Mouse (Mus musculus) yolk sac, embryonic 10.5 days (tissue): Measurements from ENCODE around the gene Dzip1.

ENCODE experiments used
- DNase-seq: peaks from one replicate; pipeline ENCODE4 v3.0.0-alpha.2; 2017; ENCODE audit warnings: low spot score

Gene Dzip1

DNA sequence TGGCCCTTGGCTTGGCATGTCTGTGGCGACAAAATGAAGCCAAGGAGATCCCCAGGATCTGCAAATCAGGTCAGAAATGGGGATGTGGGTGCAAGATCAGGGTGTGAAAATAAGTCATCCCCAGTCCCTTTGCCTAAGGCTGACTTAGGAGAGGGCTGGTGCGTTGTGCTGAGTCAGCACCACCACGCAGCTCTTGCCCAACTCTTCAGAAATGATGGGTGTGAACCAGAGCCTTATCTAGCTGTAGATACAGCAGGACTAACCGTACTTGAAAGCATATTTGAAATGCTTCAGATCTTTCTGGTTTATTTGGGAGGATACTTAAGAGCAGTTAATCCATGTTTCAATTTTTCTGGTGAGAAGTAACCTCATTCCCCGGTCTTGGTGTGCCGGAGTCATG is 55.5 kb downstream of the Dzip1 start:
- no peak for DNase-seq

- no peak for DNase-seq
Observed at GRCm38 (mm10) chr14:118868102-118868724, 57.0 kb downstream of the Dzip1 start.

- peak; percentile 20 for DNase-seq
Observed at GRCm38 (mm10) chr14:118867366-118867765, 57.9 kb downstream of the Dzip1 start.

DNA sequence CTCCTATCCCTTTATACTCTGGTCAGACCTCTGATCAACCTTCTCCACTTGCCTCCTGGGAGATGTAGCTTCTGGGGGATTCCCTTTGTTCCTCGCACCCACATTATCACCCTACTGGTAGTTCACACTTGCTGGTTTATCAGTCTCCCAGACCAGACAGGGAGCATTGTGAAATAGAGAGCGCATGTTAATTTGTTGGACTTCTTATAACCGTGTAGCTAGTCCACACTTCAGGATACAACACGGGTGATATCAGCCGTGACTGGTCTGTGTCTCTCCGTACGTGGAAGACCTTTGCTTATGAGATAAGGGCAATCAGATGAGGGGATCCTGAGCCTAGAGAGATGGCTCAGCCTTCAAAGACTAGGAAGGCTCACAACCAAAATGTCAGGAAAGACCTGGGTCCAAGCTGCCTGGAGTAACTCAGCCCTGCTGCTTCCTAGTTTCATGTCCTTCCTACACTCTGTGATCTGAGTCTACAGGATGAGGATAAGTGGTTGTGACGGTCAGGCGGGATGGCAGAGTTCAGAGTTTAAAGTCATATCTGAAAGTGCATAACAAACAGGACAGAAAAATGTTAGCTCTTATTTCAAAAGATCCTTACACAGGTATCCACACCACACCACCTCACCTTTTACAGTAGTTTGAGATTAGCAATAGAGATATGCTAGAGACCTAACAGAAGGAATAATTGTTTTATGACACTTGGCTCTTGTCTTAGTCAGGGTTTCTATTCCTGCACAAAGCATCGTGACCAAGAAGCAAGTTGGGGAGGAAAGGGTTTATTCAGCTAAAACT is 59.0 kb downstream of the Dzip1 start:
- DNase-seq, result no peak

DNA sequence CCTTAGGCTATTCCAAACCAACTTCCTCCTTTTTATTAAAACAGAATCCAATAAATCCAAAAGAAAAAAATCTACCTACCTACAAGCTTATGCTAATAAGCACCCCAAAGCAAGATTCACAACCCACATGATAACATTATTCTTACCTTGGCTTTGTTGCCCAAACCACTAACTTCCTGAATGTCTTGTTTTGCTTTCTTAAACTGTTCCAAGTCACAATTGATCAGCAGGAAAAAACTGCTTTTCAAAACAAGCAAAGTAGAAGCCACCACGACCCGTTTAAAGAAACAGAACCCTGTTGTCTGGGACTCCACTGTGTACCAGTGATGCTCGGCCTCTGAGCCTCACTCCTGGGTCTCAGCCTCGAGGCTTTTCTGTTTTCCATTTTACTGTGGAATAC is 60.4 kb downstream of the Dzip1 start:
- no peak for DNase-seq

DNA sequence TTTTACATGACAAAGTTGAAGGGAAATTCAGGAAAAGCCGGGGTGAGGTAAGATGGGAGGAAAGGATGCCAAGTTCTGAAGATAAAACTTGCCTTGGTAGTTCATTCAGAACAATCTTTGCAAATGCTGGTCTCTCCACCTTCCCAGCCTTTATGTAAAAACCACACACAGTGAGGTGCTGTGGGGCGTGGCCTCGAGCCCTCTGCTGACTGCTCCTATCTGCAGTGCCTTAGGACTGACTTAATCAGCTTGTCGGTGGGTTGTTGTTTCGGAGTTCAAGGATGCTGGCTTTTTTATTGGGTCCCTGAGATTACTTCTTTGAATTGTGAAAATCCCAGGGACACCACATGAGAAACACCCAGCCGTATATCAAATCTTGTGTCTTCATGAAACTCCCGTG is 63.0 kb downstream of the Dzip1 start:
- no peak for DNase-seq

DNA sequence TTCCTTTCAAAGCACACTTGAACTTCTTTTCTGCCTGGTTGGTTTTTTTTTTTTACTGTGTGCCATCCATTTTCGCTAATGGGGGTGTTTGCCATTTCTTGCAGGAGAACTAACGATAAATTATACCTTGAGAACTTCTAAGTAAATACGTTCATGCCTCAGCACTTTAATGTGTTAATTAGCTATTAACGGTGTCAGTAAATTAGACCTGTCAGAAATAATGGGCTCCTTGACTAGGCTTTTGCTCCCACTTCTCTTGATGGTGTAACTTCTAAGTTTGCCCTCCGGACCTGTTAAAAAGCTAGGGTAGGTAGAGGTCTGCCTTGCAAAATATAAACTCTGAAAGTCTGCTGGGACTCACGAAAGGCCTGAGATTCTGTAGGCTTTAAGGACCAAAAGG is 66.9 kb downstream of the Dzip1 start:
- DNase-seq, result no peak

DNA sequence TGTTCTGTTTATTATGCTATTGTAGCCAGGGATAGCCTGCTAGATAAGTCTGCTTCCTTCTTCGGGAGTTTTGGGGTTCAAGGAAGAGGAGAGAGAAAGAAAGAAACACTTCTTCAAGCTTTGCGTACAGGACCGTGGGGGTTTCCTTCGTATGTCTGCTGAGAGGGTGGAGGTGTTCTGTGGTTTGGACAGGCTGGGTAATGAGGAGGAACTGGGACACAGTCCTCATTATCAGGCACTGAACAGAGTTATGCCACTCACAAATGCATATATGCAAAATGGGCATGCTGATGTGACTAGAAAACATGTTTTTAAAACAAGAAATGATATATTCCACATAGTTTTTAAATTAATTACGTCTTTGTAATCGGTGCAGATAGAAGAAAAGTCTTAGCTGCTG is 68.7 kb downstream of the Dzip1 start:
- no peak for DNase-seq

- no peak for DNase-seq
Observed at GRCm38 (mm10) chr14:118855141-118855800, 70.0 kb downstream of the Dzip1 start.

DNA sequence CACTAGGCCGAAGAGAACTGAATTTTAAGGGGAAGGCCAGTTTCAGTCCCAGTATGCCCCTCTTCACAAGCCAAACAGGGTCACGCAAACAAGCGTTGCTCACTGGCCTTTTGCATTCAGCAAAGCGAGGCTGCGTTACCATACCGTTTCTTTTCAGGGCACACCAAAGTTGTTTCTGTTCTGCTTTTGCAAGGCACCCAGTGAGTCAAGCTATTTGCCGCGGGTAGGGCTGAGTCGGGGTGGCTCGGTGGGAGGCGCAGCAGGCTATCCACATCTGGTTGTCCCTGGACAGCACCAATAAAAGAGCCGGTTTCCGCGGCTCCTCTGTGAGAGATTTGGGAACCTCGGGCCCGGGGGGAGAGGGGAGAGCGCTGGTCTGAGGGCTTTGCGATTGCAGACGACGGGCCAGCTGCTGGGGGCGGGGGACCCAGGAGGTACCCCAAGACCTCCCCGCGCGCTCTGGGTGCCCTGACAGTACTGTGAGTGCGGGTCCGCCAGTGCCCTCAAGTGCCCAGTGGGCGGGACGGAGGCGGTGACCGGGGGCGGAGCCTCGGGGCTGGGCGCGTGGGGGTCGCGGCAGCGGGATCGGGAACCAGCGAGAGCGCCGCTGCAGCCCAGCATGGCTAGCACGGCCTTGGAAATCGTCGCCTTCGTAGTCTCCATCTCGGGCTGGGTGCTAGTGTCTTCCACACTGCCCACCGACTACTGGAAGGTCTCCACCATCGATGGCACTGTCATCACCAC is 70.7 kb downstream of the Dzip1 start:
- peak; percentile 50 for DNase-seq

- DNase-seq, result no peak
Observed at GRCm38 (mm10) chr14:118851496-118852107, 73.7 kb downstream of the Dzip1 start.

DNA sequence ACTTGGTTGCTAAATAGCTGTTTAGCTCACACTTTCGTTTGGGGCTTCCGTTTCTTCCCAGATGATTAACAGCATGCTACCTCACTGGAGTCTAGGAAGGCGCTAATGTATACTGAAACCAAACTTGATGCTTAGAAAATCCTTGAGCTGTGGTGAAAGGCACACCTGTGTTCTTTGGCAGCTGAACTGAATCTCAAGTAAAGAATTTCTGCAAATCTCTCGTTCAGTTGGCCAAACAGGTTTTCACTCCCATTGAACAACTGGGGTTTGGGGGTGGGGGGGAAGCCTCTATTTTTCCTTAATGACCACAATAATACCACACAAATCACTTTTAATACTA is 74.6 kb downstream of the Dzip1 start:
- DNase-seq, result no peak

DNA sequence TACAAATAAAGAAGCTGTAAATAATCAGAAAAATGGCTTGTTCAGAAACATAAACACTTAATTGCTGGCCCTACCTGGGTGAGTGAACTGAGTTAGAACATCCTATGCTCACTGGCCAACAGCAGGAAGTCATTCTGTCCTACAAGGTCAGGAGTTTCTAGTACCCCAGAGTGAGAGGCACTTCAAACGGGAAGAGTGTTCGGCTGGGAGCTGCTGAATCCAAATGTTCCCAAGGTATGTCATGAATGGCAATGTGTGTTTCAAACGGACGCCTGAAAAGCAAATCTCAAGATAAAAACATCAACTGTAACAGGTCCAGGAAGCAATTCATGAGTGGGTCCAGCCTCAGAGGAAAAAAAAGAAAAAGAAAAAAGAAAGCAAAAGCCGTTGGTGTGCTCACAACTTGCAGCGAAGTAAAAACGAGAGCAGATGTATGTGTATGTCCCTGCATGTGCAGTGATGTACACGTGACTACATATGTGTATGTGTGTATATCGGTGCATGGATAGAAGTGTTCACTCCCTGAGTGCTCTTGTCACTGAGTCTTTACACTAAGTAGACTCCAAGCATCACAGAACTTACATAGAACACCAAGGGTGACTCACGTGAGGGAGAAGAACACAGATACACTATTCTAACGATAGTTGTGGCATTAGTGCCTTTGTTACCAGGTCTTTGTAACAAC is 75.1 kb downstream of the Dzip1 start:
- DNase-seq, result no peak

- no peak for DNase-seq
Observed at GRCm38 (mm10) chr14:118848171-118848570, 77.1 kb downstream of the Dzip1 start.

DNA sequence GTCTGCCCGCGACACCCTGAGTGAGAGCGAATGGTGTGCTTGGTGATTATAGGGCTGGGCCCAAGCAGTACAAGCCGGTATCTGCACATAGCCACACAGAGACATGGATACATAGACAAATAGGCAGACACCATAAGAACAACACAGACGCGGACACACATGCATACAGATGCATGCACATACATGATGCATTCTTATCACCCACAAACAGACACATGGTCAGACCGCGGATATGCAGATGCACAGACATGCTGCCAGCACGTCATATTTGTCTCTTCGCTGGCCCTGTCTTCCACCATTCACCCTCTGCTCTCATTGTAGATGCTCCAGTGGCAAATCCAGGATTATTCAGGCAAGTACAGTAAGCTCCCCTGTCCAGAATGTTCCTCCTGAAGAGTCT is 78.4 kb downstream of the Dzip1 start:
- no peak for DNase-seq

GRCm38 (mm10) chr14:118842353-118842752 is 82.9 kb downstream of the Dzip1 start:
- DNase-seq, result no peak

DNA sequence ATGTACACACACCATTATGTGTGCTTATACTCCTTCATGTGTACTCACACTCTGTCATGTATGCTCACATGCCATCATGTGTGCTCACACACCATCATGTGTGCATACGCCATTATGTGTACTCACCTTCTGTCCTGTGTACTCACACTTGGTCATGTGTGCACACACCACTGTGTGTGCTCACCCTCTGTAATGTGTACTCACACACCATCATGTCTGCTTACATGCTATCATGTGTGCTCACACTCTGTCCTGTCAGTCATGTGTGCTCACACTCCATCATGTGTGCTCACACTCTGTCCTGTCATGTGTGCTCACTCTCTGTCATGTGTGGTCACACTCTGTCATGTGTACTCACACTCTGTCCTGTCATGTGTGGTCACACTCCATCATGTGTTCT is 85.2 kb downstream of the Dzip1 start:
- DNase-seq, result no peak

DNA sequence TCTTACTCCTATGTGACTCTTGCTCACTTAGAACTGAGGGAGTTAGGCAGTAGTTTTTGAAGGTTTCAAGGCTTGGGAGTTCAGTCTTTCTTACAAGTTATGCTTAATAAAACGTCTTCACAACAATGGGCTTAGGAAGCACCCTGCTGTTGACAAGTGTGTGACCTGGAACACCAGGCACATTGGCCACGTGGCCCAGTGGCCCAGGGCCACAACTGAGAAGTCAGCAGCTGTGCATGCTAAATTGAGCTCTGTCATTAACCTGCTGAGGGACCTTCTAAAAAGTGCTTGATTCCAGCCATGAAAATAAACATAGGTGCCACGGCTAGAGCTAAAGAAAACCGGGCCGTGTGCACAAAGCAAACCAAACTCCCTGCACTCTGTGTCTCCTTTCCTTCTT is 85.8 kb downstream of the Dzip1 start:
- no peak for DNase-seq

GRCm38 (mm10) chr14:118838556-118839120 is 86.6 kb downstream of the Dzip1 start:
- DNase-seq, result no peak

DNA sequence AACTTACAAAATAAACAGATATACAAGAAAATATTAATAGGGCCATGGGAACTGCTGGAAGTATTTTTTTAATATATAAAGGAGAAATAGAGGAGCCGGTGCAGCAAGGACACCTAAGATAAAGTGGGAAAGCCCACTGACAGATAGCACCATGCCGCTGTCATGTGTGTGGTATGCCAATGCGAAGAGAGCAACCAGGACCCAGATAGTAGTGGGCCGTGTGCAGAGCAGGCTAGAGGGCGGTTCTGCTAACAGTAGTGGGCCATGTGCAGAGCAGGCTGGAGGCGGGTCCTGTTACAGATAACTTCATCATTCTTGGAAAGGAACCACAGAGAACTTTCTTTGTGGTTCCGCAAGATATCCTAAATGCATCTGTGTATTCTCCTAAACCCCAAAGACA is 88.5 kb downstream of the Dzip1 start:
- no peak for DNase-seq

DNA sequence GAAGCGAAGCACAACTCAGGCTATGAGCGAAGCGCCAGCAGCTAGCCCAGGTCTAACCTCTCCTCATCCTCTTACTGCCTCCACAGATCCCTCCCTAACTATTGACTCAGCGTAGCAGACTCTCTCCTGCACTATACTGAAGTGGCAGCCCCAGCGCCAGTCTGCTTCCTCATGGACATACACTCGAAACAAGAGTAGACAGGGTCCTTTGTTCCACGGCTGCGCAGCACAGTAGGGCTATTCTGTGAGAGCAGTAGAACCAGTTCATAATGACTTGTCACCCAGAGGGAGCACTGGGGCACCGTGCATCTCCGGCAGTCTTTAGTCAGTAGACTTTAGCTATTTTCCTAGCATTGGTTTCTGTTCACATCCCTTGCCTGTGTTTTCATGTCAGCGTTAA is 89.1 kb downstream of the Dzip1 start:
- DNase-seq, result no peak
